Mouse (Mus musculus): ENCODE measurements around the gene Pde6b. TPM values are rescaled to one million over a fixed set of nuclear protein-coding genes. Genes with fewer than 3 reads are reported as not detected.
A peak's percentile ranks its signal among the peaks of the same experiment; 100 is the strongest.

Gene Pde6b
- polyA plus RNA-seq, 1 experiment from 2014 or later: 0.39 TPM

DNA sequence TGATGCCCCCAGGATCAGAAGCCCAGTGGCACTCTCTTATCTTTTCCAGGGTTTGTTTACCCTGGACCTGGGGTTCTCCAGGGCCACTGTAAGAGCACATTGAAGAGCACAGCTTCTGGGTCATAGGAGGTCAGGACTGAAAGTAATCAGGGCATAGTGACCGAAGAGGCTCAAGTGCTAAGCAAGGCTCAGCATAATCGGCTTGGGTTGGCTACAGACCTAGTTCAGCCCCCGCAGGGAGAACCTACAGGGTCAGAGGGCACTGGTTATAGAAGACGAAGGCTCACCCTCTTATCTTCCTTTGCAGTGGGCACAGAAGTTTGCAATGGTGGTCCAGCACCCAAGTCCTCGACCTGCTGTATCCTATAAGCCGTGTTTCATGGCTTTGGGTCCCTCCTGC is 43.0 kb downstream of the Pde6b start:
- H3K4me3 ChIP-seq (ENCODE audit: low read length): no peak overlapping the region
- no peak overlapping the region for H3K4me2 ChIP-seq (replicated peaks; ENCODE audit: low read depth, low read length)
- no peaks in the 10 kb centered on the region for H3K9me3 ChIP-seq (ENCODE audit: low read length)
- peaks cover 14% of the 10 kb centered on the region for H3K4me1 ChIP-seq (ENCODE audit: insufficient read depth, low read length)
- H3K36me3 ChIP-seq (ENCODE audit: insufficient read depth, low read length): peaks cover 28% of the 10 kb centered on the region
- no peaks in the 10 kb centered on the region for H3K27me3 ChIP-seq (ENCODE audit: insufficient read depth, low read length)
- no peak for ATAC-seq (ENCODE audit: low FRiP score, low TSS enrichment)
- 90% methylated on average over 6 of the region's 6 CpGs for WGBS
- no peak overlapping the region for H3K9ac ChIP-seq (replicated peaks; ENCODE audit: low read length)
- no peak overlapping the region for H3K27ac ChIP-seq (ENCODE audit: low read length)

DNA sequence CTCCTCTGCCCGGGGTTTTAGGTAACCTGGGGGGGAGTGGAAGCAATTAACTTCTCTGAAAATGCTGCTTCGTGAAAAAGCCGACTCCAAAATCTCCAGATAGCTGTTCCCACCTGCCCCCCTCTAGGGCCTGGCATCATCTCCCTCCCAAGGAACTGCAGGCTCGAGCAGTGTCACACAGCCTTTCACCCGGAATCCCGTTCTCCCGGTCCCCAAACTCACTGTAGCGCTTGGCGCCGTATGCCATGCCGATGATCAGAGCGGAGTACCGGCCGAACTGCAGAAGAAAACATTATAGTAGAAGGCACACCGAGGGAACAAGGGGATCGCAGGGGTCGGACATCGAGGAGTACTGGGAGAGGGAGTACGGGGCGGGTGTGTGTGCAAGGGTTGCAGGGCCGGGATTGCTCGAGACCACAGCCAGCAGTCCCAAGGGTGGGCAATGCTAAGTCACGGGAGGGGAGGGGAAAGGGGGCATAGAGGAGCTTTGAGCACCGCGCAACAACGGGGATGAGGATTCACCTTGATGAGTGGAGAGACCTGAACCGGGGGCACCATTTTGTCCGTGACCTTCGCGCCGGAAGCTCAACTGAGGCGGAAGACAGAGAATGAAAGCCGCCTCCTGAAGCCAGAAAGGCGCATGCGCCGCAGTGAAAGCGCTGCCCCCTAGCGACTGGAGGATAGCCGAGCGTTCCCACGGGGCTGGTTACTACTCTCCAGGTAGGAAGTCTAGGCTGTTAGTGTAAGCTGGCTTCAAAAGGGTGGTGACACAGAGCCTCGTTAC is 45.8 kb downstream of the Pde6b start, which contains the start of gene Atp5k:
TSS of gene Atp5k (minus strand) at position 645 of the 784 bp plus-strand sequence.
- under 1% methylated on average over 42 of the region's 42 CpGs for WGBS

DNA sequence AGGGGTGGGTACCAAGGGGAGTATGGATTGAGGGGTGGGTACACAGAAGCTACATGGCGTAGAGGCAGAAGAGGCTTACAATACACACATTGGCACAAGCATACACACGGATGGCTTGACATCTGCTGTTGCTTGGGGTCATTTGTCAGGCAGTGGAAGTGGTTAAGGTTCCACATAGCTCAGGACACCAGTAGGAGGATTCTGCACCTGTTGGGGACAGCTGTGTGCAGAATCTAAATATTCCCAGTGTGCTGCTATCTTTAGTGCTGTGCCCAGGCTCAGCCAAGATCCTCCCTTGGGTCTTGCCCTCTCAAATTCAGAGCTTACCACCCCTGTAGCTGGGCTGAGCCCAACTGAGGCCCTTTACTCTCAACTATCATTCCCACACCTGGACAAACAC is 47.9 kb downstream of the Pde6b start:
- ATAC-seq (ENCODE audit: low FRiP score, low TSS enrichment): no peak
- H3K4me1 ChIP-seq (ENCODE audit: insufficient read depth, low read length): peaks cover 14% of the 10 kb centered on the region
- no peak overlapping the region for H3K9ac ChIP-seq (replicated peaks; ENCODE audit: low read length)
- no peaks in the 10 kb centered on the region for H3K9me3 ChIP-seq (ENCODE audit: low read length)
- peaks cover 14% of the 10 kb centered on the region for H3K36me3 ChIP-seq (ENCODE audit: insufficient read depth, low read length)
- H3K27me3 ChIP-seq (ENCODE audit: insufficient read depth, low read length): no peaks in the 10 kb centered on the region
- no peak overlapping the region for H3K4me3 ChIP-seq (ENCODE audit: low read length)
- H3K27ac ChIP-seq (ENCODE audit: low read length): no peak overlapping the region
- H3K4me2 ChIP-seq (replicated peaks; ENCODE audit: low read depth, low read length): no peak overlapping the region
- 66% methylated on average over 2 of the region's 2 CpGs for WGBS

More for the DNA sequence above, 45.8 kb downstream of the Pde6b start, which contains the start of gene Atp5k:
- H3K4me1 ChIP-seq (ENCODE audit: insufficient read depth, low read length): peaks cover 14% of the 10 kb centered on the region
- H3K9ac ChIP-seq (replicated peaks; ENCODE audit: low read length): peak within 1 kb of the TSS; percentile 95
- H3K36me3 ChIP-seq (ENCODE audit: insufficient read depth, low read length): peaks cover 28% of the 10 kb centered on the region
- H3K9me3 ChIP-seq (ENCODE audit: low read length): no peaks in the 10 kb centered on the region
- H3K27ac ChIP-seq (ENCODE audit: low read length): peak within 1 kb of the TSS; percentile 39; the same call in 1 of the 2 replicates
- peak within 1 kb of the TSS; percentile 97 for H3K4me3 ChIP-seq (ENCODE audit: low read length)
- no peaks in the 10 kb centered on the region for H3K27me3 ChIP-seq (ENCODE audit: insufficient read depth, low read length)
- peak within 1 kb of the TSS; percentile 78 for H3K4me2 ChIP-seq (replicated peaks; ENCODE audit: low read depth, low read length)
- ATAC-seq (ENCODE audit: low FRiP score, low TSS enrichment): peak; percentile 93

DNA sequence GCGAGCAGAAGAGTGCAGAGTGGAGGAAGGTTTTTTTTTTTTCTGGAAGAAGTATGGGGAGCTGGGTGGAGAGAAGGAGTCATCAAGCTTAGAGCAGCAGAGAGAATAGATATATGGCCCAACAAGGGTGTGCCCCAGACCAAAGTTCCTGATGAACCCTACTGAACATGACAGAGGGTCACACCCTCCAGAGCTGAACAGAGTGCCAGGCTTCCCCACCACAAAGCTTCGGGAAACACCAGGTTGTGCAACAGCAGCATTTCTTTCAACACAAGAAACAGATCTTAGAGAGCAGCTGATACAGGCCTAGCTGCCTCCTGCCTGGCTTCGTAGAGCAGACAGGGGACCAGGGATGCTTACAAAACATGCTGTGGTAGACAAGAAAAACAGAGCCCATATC is 58.8 kb downstream of the Pde6b start:
- Histone ChIP-seq H3K27ac (ENCODE audit: low read length) (no peak overlapping the region), H3K9me3 (ENCODE audit: low read length) (no peaks in the 10 kb centered on the region), H3K4me2 (replicated peaks; ENCODE audit: low read depth, low read length) (no peak overlapping the region), H3K9ac (replicated peaks; ENCODE audit: low read length) (no peak overlapping the region), H3K27me3 (ENCODE audit: insufficient read depth, low read length) (peaks cover 2% of the 10 kb centered on the region; the same call in 1 of the 2 replicates), H3K4me1 (ENCODE audit: insufficient read depth, low read length) (peaks cover 12% of the 10 kb centered on the region), H3K36me3 (ENCODE audit: insufficient read depth, low read length) (no peaks in the 10 kb centered on the region), H3K4me3 (ENCODE audit: low read length) (no peak overlapping the region)
- no peak for ATAC-seq (ENCODE audit: low FRiP score, low TSS enrichment)
- 79% methylated on average over 3 of the region's 3 CpGs for WGBS

DNA sequence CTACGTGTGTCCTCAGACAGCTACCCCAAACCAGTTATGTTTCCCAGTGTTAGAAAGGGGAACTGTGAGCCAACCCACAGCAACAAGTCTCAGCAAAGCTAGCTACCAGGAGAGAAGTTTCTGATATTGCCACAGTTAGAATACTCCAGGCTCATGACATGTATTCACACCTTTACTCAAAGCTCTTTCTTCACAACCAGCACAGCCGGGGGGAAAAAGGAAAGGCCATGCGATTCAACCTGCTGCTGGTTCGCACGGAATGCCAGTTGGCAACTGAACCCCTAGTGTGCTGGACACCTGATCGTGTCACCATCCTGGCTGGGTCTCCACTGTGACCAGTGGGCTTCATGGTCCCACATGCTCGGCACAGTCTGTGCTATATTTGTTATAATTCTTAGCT is 59.7 kb downstream of the Pde6b start:
- WGBS: 87% methylated on average over 7 of the region's 7 CpGs
- Histone ChIP-seq H3K4me2 (replicated peaks; ENCODE audit: low read depth, low read length) (peak overlapping the region; percentile 79), H3K4me1 (ENCODE audit: insufficient read depth, low read length) (peaks cover 12% of the 10 kb centered on the region), H3K27me3 (ENCODE audit: insufficient read depth, low read length) (peaks cover 2% of the 10 kb centered on the region; the same call in 1 of the 2 replicates), H3K4me3 (ENCODE audit: low read length) (no peak overlapping the region), H3K9me3 (ENCODE audit: low read length) (no peaks in the 10 kb centered on the region), H3K9ac (replicated peaks; ENCODE audit: low read length) (no peak overlapping the region; the same call in 1 of the 2 replicates), H3K27ac (ENCODE audit: low read length) (no peak overlapping the region), H3K36me3 (ENCODE audit: insufficient read depth, low read length) (no peaks in the 10 kb centered on the region)
- no peak for ATAC-seq (ENCODE audit: low FRiP score, low TSS enrichment)

DNA sequence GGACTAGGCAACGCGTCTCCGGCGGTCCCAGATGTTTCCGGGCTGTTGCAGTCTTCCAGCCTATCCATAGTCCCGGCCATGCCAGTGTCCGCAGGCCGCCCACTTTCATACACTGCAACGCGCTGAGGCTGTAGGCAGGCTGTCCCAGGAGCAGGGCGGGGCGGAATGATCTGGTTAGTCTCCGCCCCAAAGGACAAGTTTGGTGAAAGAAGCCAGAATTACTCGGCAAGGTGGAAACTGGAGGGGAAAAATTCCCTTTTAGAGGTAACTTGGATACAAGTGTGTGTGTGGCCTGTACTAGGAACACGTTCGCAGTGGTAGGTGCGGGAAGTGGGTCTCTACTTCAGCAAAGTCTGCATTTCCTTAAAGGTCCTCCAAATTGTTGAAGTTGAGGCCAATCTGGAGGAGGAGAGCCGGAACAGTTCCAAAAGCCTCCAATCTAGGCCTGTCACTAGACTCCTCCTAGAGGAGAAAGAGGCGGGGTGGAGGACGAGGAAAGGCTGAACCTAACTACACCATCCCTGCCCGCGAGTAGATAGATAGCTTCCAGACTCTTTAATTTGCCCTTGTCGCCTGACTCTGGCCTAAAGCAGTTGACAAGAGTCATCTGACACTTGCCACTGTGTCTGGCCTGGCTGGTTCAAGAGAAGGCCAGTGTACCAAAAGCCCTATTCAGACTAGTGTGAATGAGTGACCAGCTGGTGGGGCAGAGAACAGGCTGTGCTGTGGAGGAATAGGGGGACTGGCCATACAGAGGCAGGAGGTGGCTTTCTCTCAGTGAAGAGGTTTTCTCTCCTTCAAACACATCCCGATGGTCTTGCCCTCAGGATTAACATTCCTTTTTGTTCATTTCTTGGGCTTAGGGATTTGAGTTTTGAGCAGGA is 60.8 kb downstream of the Pde6b start, which contains the start of gene Mfsd7a:
TSS of gene Mfsd7a (minus strand) at position 107 of the 884 bp plus-strand sequence.
- H3K4me3 ChIP-seq (ENCODE audit: low read length): peak within 1 kb of the TSS; percentile 47
- H3K9me3 ChIP-seq (ENCODE audit: low read length): no peaks in the 10 kb centered on the region
- peak within 1 kb of the TSS; percentile 54; the same call in 1 of the 2 replicates for H3K27ac ChIP-seq (ENCODE audit: low read length)
- peak within 1 kb of the TSS; percentile 79 for H3K4me2 ChIP-seq (replicated peaks; ENCODE audit: low read depth, low read length)
- ATAC-seq (ENCODE audit: low FRiP score, low TSS enrichment): peak; percentile 98
- 6% methylated on average over 24 of the region's 24 CpGs for WGBS
- no peaks in the 10 kb centered on the region for H3K36me3 ChIP-seq (ENCODE audit: insufficient read depth, low read length)
- H3K4me1 ChIP-seq (ENCODE audit: insufficient read depth, low read length): peaks cover 12% of the 10 kb centered on the region
- peaks cover 2% of the 10 kb centered on the region; the same call in 1 of the 2 replicates for H3K27me3 ChIP-seq (ENCODE audit: insufficient read depth, low read length)
- peak within 1 kb of the TSS; percentile 63 for H3K9ac ChIP-seq (replicated peaks; ENCODE audit: low read length)

DNA sequence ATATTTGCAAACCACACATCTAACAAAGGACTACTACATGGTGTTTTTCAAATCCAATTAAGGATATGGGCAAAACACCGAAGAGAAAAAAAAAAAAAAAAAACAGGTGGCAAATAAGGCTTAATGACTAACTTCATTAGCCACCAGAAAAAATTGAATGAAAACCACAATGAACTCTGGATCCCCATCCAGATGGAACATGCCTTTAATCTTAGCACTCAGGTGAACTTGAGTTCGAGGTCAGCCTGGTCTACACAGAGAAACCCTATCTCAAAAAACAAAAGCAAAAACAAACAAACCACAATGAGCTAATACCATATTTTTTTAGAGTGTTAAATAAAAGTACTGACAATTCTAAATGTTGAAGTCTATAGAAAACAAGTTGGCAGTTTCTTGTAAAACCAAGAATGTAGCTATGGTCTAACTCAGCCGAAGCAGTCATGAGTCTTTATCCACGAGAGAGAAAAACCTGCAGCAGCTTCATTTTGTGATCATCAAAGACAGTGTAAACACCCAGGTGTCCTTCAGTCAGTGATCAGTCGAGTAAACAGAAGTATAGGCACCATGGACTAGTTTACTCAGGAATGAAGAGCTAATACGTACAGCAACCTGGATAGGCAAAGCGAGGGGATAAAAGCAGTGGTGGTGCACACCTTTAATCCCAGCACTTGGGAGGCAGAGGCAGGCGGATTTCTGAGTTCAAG is 62.8 kb downstream of the Pde6b start:
- Histone ChIP-seq H3K4me3 (ENCODE audit: low read length) (no peak overlapping the region), H3K4me2 (replicated peaks; ENCODE audit: low read depth, low read length) (no peak overlapping the region), H3K4me1 (ENCODE audit: insufficient read depth, low read length) (peaks cover 12% of the 10 kb centered on the region), H3K36me3 (ENCODE audit: insufficient read depth, low read length) (no peaks in the 10 kb centered on the region), H3K27ac (ENCODE audit: low read length) (no peak overlapping the region), H3K9ac (replicated peaks; ENCODE audit: low read length) (no peak overlapping the region), H3K27me3 (ENCODE audit: insufficient read depth, low read length) (peaks cover 2% of the 10 kb centered on the region; the same call in 1 of the 2 replicates), H3K9me3 (ENCODE audit: low read length) (no peaks in the 10 kb centered on the region)
- WGBS: 80% methylated on average over 8 of the region's 8 CpGs
- no peak for ATAC-seq (ENCODE audit: low FRiP score, low TSS enrichment)

DNA sequence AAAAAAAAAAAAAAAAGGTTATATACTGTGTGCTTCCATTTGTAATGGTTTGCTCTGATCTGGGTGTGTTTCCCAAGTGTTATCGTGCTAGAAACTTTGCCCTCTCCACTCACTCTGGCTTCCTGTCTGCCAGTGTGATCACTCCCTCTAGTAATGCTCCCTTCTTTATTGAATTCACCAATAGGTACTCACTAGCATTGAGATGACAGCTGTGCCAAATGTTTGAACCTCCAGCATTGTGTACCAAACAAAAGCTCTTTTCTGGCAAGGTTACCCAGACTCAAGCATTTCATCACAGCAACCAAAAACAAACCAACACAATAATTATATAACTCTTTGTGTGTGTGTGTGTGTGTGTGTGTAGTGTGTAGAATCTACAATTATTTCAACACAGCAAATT is 63.4 kb downstream of the Pde6b start:
- Histone ChIP-seq H3K4me2 (replicated peaks; ENCODE audit: low read depth, low read length) (no peak overlapping the region), H3K36me3 (ENCODE audit: insufficient read depth, low read length) (no peaks in the 10 kb centered on the region), H3K9me3 (ENCODE audit: low read length) (no peaks in the 10 kb centered on the region), H3K27me3 (ENCODE audit: insufficient read depth, low read length) (peaks cover 2% of the 10 kb centered on the region; the same call in 1 of the 2 replicates), H3K4me3 (ENCODE audit: low read length) (no peak overlapping the region), H3K4me1 (ENCODE audit: insufficient read depth, low read length) (peaks cover 12% of the 10 kb centered on the region), H3K9ac (replicated peaks; ENCODE audit: low read length) (no peak overlapping the region), H3K27ac (ENCODE audit: low read length) (no peak overlapping the region)
- no peak for ATAC-seq (ENCODE audit: low FRiP score, low TSS enrichment)
- WGBS: 76% methylated on average over 1 of the region's 1 CpGs

DNA sequence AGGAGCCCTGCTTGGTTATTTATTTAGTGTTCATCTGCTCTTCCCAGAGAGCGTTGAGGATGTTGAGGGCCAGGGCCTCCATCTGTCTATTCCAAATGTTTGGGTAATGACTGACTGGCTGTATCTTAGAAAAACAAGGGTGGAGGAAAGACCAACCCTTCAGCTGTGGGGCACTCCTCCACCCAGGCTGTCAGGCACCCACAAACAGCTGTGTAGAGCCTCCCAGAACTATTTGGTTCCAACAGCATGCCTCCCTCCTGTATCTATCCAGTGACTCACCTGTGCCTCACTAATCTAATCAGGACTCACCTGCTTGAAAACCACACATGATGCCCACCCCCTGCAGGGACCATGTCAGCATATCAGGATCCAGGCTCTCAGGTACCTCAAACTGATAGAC is 64.2 kb downstream of the Pde6b start:
- Histone ChIP-seq H3K9me3 (ENCODE audit: low read length) (no peaks in the 10 kb centered on the region), H3K4me1 (ENCODE audit: insufficient read depth, low read length) (peaks cover 12% of the 10 kb centered on the region), H3K4me2 (replicated peaks; ENCODE audit: low read depth, low read length) (no peak overlapping the region), H3K4me3 (ENCODE audit: low read length) (no peak overlapping the region), H3K9ac (replicated peaks; ENCODE audit: low read length) (no peak overlapping the region), H3K27me3 (ENCODE audit: insufficient read depth, low read length) (peaks cover 2% of the 10 kb centered on the region; the same call in 1 of the 2 replicates), H3K27ac (ENCODE audit: low read length) (no peak overlapping the region), H3K36me3 (ENCODE audit: insufficient read depth, low read length) (no peaks in the 10 kb centered on the region)
- WGBS: 86% methylated on average over 1 of the region's 1 CpGs
- ATAC-seq (ENCODE audit: low FRiP score, low TSS enrichment): no peak
